Mouse (Mus musculus) MEL (cell line): Measurements from ENCODE around the gene Ncoa6. TPM values are rescaled to one million over a fixed set of nuclear protein-coding genes. Genes with fewer than 3 reads are reported as not detected.

Source experiments
- DNase-seq: peaks from one replicate; pipeline ENCODE4 v3.0.0; 2011; ENCODE audit warnings: low read depth, low spot score
- H3K27ac ChIP-seq: 2 replicates; pipeline ENCODE4 v1.5.1; 2012; ENCODE audit warnings: low read depth, mild to moderate bottlenecking, control low read depth, low read length, moderate library complexity; ENCODE audit not compliant: control insufficient read depth
- H3K27me3 ChIP-seq, 2 experiments: fragments of 150-350 bp in 1 of 2; sonication (generic) in 1 of 2; 2 replicates each; pipeline ENCODE4 v1.6.1; 2012; ENCODE audit warnings: low read length in 2 of 2, mild to moderate bottlenecking in 2 of 2, improper control_type of control experiment in 1 of 2, moderate library complexity in 1 of 2; ENCODE audit not compliant: insufficient read depth in 2 of 2, control insufficient read depth in 1 of 2
- H3K36me3 ChIP-seq, 2 experiments: 2 replicates each; pipeline ENCODE4 v1.6.1; 2012 to 2014; ENCODE audit warnings: low read length in 2 of 2, improper control_type of control experiment in 1 of 2, inconsistent platforms in 1 of 2, mild to moderate bottlenecking in 1 of 2; ENCODE audit not compliant: insufficient read depth in 2 of 2, control insufficient read depth in 1 of 2
- H3K4me1 ChIP-seq, 2 experiments: fragments of 150-350 bp in 1 of 2; sonication (generic) in 1 of 2; 2 replicates each; pipeline ENCODE4 v1.6.1; 2012; ENCODE audit warnings: low read length in 2 of 2, improper control_type of control experiment in 1 of 2, mild to moderate bottlenecking in 1 of 2; ENCODE audit not compliant: insufficient read depth in 2 of 2, control insufficient read depth in 1 of 2
- H3K4me3 ChIP-seq, 2 experiments: fragments of 150-350 bp in 1 of 2; sonication (generic) in 1 of 2; 2 replicates each; pipeline ENCODE4 v1.5.1; 2012; ENCODE audit warnings: low read depth in 2 of 2, low read length in 2 of 2, mild to moderate bottlenecking in 2 of 2, moderate library complexity in 2 of 2, control low read depth in 1 of 2, improper control_type of control experiment in 1 of 2; ENCODE audit not compliant: control insufficient read depth in 1 of 2, insufficient read depth in 1 of 2
- H3K79me2 ChIP-seq: 2 replicates; pipeline ENCODE4 v1.6.1; 2012; ENCODE audit warnings: mild to moderate bottlenecking, low read length, moderate library complexity; ENCODE audit not compliant: control insufficient read depth, poor library complexity, insufficient read depth
- H3K9ac ChIP-seq: 2 replicates; pipeline ENCODE4 v1.6.1; 2012; ENCODE audit warnings: low read depth, mild to moderate bottlenecking, control low read depth, low read length, moderate library complexity; ENCODE audit not compliant: control insufficient read depth, poor library complexity, severe bottlenecking
- H3K9me3 ChIP-seq: fragments of 150-350 bp; sonication (generic); replicated peaks from 2 replicates; pipeline ENCODE4 v1.6.1; 2012; ENCODE audit warnings: mild to moderate bottlenecking, low read length, improper control_type of control experiment, moderate library complexity; ENCODE audit not compliant: insufficient read depth
- CTCF ChIP-seq, 3 experiments: IDR thresholded peaks in 2 of 3; conservative IDR thresholded peaks in 1 of 3; 2 replicates each; pipeline ENCODE4 v1.5.1; 2011 to 2012; ENCODE audit warnings: low read length in 3 of 3, low read depth in 2 of 3, mild to moderate bottlenecking in 2 of 3, improper control_type of control experiment in 1 of 3, inconsistent platforms in 1 of 3, mixed read lengths in 1 of 3, moderate library complexity in 1 of 3; ENCODE audit not compliant: control insufficient read depth in 1 of 3, insufficient read depth in 1 of 3, poor library complexity in 1 of 3, severe bottlenecking in 1 of 3
- E2F4 ChIP-seq: IDR thresholded peaks from 2 replicates; pipeline ENCODE4 v1.6.1; 2011; ENCODE audit warnings: low read depth, low read length, improper control_type of control experiment, borderline replicate concordance
- ETS1 ChIP-seq: IDR thresholded peaks from 2 replicates; pipeline ENCODE4 v1.6.1; 2012; ENCODE audit warnings: low read depth, mild to moderate bottlenecking, inconsistent platforms, low read length, improper control_type of control experiment, moderate library complexity
- GATA1 ChIP-seq: IDR thresholded peaks from 2 replicates; pipeline ENCODE4 v1.6.1; 2011; ENCODE audit warnings: low read depth, low read length, improper control_type of control experiment
- HCFC1 ChIP-seq: IDR thresholded peaks from 2 replicates; pipeline ENCODE4 v1.6.1; 2012; ENCODE audit warnings: low read depth, mild to moderate bottlenecking, inconsistent platforms, low read length, improper control_type of control experiment, moderate library complexity
- JUND ChIP-seq: IDR thresholded peaks from 2 replicates; pipeline ENCODE4 v1.6.1; 2011; ENCODE audit warnings: low read depth, mild to moderate bottlenecking, improper control_type of control experiment, low read length
- KAT2A ChIP-seq: conservative IDR thresholded peaks from 2 replicates; pipeline ENCODE4 v1.6.1; 2012; ENCODE audit warnings: low read depth, low read length, improper control_type of control experiment, inconsistent platforms
- NELFE ChIP-seq: IDR thresholded peaks from 2 replicates; pipeline ENCODE4 v1.6.1; 2011; ENCODE audit warnings: low read depth, low read length, improper control_type of control experiment
- RAD21 ChIP-seq: IDR thresholded peaks from 2 replicates; pipeline ENCODE4 v1.6.1; 2011; ENCODE audit warnings: mild to moderate bottlenecking, low read depth, low read length, improper control_type of control experiment
- SIN3A ChIP-seq: IDR thresholded peaks from 2 replicates; pipeline ENCODE4 v1.6.1; 2012; ENCODE audit warnings: low read length, improper control_type of control experiment, inconsistent platforms
- SMC3 ChIP-seq: IDR thresholded peaks from 2 replicates; pipeline ENCODE4 v1.6.1; 2011; ENCODE audit warnings: low read depth, low read length, improper control_type of control experiment
- TCF12 ChIP-seq: IDR thresholded peaks from 2 replicates; pipeline ENCODE4 v1.6.1; 2014; ENCODE audit warnings: low read depth, mild to moderate bottlenecking, inconsistent platforms, low read length, improper control_type of control experiment, moderate library complexity
- ZC3H11A ChIP-seq: IDR thresholded peaks from 2 replicates; pipeline ENCODE4 v1.6.1; 2012; ENCODE audit warnings: low read depth, mild to moderate bottlenecking, inconsistent platforms, low read length, improper control_type of control experiment
- ZMIZ1 ChIP-seq: IDR thresholded peaks from 2 replicates; pipeline ENCODE4 v1.6.1; 2012; ENCODE audit warnings: low read depth, mild to moderate bottlenecking, inconsistent platforms, low read length, improper control_type of control experiment, moderate library complexity
- ZNF384 ChIP-seq: IDR thresholded peaks from 2 replicates; pipeline ENCODE4 v1.6.1; 2012; ENCODE audit warnings: low read depth, mild to moderate bottlenecking, inconsistent platforms, low read length, improper control_type of control experiment
- polyA plus RNA-seq, 2 experiments: library from polyadenylated mRNA; stranded (reverse) in 1 of 2; unstranded in 1 of 2; fragments of >175 nt in 1 of 2; fragments of >200 nt in 1 of 2; gene quantifications; 2 replicates each; pipeline versions ENCODE4 v1.2.1 to v1.2.4; 2012; ENCODE audit warnings: low replicate concordance in 2 of 2, low read depth in 1 of 2; ENCODE audit not compliant: insufficient read length in 2 of 2, insufficient read depth in 1 of 2, missing spikeins in 1 of 2
- total RNA-seq: library from RNA; depleted of rRNA; stranded (reverse); fragments of 300-350 nt; gene quantifications from 2 replicates; pipeline ENCODE4 v1.2.3, GENCODE M21; 2012

Gene Ncoa6
- total and polyA plus RNA-seq, 3 experiments: 4.0 to 29.7 TPM; not detected in 1

GRCm38 (mm10) chr2:155482021-155482420, 8.3 kb upstream of the Ncoa6 start:
- Histone ChIP-seq H3K4me1 (no peaks in the 10 kb centered on the region), H3K79me2 (no peaks in the 10 kb centered on the region), H3K4me3 (no peak overlapping the region), H3K27me3 (no peaks in the 10 kb centered on the region), H3K9ac (no peak overlapping the region), H3K36me3 (no peaks in the 10 kb centered on the region), H3K27ac (no peak overlapping the region), H3K9me3 (no peaks in the 10 kb centered on the region)
- DNase-seq: peak; percentile 86
- TF ChIP-seq ZC3H11A (peak; percentile 71), GATA1 (no peak), CTCF (IDR thresholded peaks at IDR 0.05 in 2 of 3, conservative IDR thresholded peaks at IDR 0.05 in 1 of 3; ENCODE audit: control insufficient read depth in 1 of 3, insufficient read depth in 1 of 3, low read depth in 2 of 3, low read length in 3 of 3, poor library complexity in 1 of 3, severe bottlenecking in 1 of 3) (peak; percentile 48 to 85 (median 69)), ZMIZ1 (no peak), SMC3 (peak; percentile 78), ZNF384 (no peak), SIN3A (peak; percentile 43; the same call in 1 of the 2 replicates), RAD21 (peak; percentile 84)

DNA sequence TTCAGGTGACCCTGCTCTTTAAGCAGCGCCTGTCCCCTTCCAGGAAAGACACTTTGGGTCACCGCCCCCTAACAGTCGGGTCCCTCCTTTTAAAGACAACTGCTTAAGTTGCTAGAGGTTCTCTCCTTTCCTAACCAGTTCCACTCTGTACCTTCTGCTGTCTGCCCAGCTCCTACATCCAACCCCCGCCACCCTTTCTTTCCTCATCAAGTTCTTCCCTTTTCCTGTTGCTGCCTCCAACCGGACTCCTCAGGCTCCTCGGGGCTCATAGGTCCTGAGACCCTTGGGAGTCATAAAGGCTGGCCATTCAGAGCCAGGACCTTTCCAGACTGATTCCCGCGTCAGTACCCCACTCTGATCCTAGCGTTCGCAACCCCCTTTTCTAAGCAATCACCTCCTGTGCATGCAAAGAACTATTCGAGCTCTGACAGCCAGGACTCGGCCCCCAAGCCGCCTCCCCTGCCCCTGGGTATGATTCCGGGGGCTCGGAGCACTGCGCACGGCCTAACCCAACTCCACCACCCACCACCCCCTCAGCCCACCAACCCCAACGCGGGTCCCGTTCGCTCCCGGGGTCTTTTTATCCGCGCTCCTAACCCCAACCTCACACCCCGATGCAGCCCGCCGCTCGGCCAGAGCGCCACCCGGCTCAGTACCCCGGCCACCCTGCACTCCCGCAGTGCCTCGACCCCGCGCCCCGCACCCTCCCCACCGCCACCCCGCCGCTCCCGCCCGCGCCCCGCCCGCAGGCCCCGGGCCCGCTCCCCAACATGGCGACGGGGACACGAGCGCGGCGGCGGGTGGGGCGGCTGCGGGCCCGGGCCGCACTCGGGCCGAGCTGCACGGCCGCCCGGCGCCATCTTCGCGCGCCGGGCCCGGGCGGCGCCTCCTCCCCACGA, 774 bp downstream of the Ncoa6 start:
- Histone ChIP-seq H3K27ac (peak overlapping the region; percentile 59), H3K27me3 (no peaks in the 10 kb centered on the region), H3K36me3 (peaks cover 0 to 5% of the 10 kb centered on the region in 2 experiments; a peak in 3 of 4 replicates), H3K4me3 (peak overlapping the region; percentile 86 to 88), H3K79me2 (peaks cover 26% of the 10 kb centered on the region), H3K9ac (peak overlapping the region; percentile 87), H3K4me1 (peaks cover 0 to 7% of the 10 kb centered on the region in 2 experiments; a peak in 2 of 4 replicates), H3K9me3 (no peaks in the 10 kb centered on the region)
- DNase-seq: peak; percentile 72
- TF ChIP-seq JUND: no peak
- no peak for TF ChIP-seq TCF12
- TF ChIP-seq KAT2A: no peak
- no peak for TF ChIP-seq ZC3H11A
- 0 out of 2 replicates have a peak, but pooled peaks have one; percentile 13 for TF ChIP-seq HCFC1
- no peak for TF ChIP-seq NELFE
- TF ChIP-seq SIN3A: no peak
- no peak for TF ChIP-seq E2F4
- TF ChIP-seq ETS1: no peak
- TF ChIP-seq, all 39 proteins: peak for 1
